Mouse (Mus musculus): ENCODE measurements around the gene Kcns1. TPM values are rescaled to one million over a fixed set of nuclear protein-coding genes. Genes with fewer than 3 reads are reported as not detected.

Kcns1 gene
- polyA plus RNA-seq, 1 experiment from 2014 or later = not detected

- H3K4me1 ChIP-seq = peaks cover 8% of the 10 kb centered on the region; the same call in 1 of the 2 replicates
- no peak for DNase-seq (ENCODE audit: extremely low spot score, low spot score)
- no peak overlapping the region for H3K4me3 ChIP-seq
- peaks cover 35% of the 10 kb centered on the region for H3K36me3 ChIP-seq (replicated peaks)
- 97% methylated on average over 1 of the region's 1 CpGs for whole genome bisulfite sequencing
- no peaks in the 10 kb centered on the region for H3K9me3 ChIP-seq
- H3K27ac ChIP-seq = no peak overlapping the region
- no peaks in the 10 kb centered on the region for H3K27me3 ChIP-seq (ENCODE audit: poor library complexity, severe bottlenecking)
Observed at GRCm38 (mm10) chr2:164135367-164135766, 35.5 kb downstream of the Kcns1 start.

DNA sequence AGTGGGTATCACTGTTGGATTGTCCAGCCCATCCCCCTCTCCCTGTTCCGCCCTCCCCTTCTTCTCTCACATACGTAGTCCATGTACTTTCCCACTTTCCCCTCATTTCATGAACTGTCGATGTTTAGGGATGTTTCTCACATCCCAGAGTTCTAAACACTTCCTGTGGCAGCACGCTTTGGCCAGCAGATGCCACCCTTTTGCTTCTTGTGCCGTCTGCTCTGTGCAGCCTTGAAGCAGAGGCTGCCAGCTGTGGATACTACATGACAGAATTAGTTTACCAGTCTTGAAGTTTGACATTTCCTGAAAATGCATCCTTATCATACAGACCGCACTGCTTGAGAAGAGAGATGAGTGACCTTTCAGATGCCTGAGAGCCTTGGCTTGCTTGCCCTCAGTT is 36.4 kb downstream of the Kcns1 start:
- H3K27me3 ChIP-seq (ENCODE audit: poor library complexity, severe bottlenecking) = no peaks in the 10 kb centered on the region
- H3K4me3 ChIP-seq = no peak overlapping the region
- peaks cover 29% of the 10 kb centered on the region for H3K36me3 ChIP-seq (replicated peaks)
- H3K27ac ChIP-seq = no peak overlapping the region
- DNase-seq (ENCODE audit: extremely low spot score, low spot score) = no peak
- no peaks in the 10 kb centered on the region for H3K9me3 ChIP-seq
- WGBS = 77% methylated on average over 6 of the region's 6 CpGs
- peaks cover 8% of the 10 kb centered on the region; the same call in 1 of the 2 replicates for H3K4me1 ChIP-seq

- peaks cover 4% of the 10 kb centered on the region; the same call in 1 of the 2 replicates for H3K4me1 ChIP-seq
- no peak overlapping the region for H3K27ac ChIP-seq
- H3K27me3 ChIP-seq (ENCODE audit: poor library complexity, severe bottlenecking) = no peaks in the 10 kb centered on the region
- no peaks in the 10 kb centered on the region for H3K9me3 ChIP-seq
- no peak for DNase-seq (ENCODE audit: extremely low spot score, low spot score)
- no peak overlapping the region for H3K4me3 ChIP-seq
- H3K36me3 ChIP-seq (replicated peaks) = peaks cover 32% of the 10 kb centered on the region
- 91% methylated on average over 1 of the region's 1 CpGs for WGBS
Observed at GRCm38 (mm10) chr2:164131586-164131985, 39.3 kb downstream of the Kcns1 start.

GRCm38 (mm10) chr2:164128576-164129411 is 42.1 kb downstream of the Kcns1 start:
- Histone ChIP-seq H3K36me3 (replicated peaks) (peaks cover 36% of the 10 kb centered on the region), H3K4me3 (no peak overlapping the region), H3K9me3 (no peaks in the 10 kb centered on the region), H3K4me1 (no peaks in the 10 kb centered on the region), H3K27ac (no peak overlapping the region), H3K27me3 (ENCODE audit: poor library complexity, severe bottlenecking) (no peaks in the 10 kb centered on the region)
- WGBS = 96% methylated on average over 12 of the region's 12 CpGs
- DNase-seq (ENCODE audit: extremely low spot score, low spot score) = no peak

GRCm38 (mm10) chr2:164127297-164127696 is 43.6 kb downstream of the Kcns1 start:
- Histone ChIP-seq H3K4me1 (no peaks in the 10 kb centered on the region), H3K27me3 (ENCODE audit: poor library complexity, severe bottlenecking) (no peaks in the 10 kb centered on the region), H3K27ac (no peak overlapping the region), H3K9me3 (no peaks in the 10 kb centered on the region), H3K36me3 (replicated peaks) (peaks cover 43% of the 10 kb centered on the region), H3K4me3 (no peak overlapping the region)
- DNase-seq (ENCODE audit: extremely low spot score, low spot score) = no peak
- WGBS = 90% methylated on average over 2 of the region's 2 CpGs

DNA sequence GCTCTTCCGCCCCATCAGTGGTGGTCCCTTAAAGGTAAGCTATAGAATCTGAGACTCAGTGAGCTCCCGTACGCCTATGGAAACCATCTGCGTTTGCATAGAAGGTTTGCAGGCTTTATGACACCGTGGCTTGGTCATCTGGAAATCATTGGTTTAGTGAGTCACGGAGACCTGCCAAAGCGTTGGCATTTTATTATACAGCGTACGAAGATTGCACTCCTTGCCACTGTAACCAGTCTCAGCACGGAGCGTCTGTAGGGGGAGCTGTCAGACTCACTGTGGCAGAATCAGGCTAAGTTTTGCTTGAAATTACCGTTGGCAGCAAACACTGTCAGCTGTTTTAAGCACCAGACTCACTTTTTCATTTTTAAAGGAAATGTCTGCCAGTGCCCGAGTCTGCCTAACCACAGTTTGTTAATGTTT is 44.4 kb downstream of the Kcns1 start:
- Histone ChIP-seq H3K4me3 (no peak overlapping the region), H3K27ac (no peak overlapping the region), H3K36me3 (replicated peaks) (peaks cover 42% of the 10 kb centered on the region), H3K9me3 (no peaks in the 10 kb centered on the region), H3K4me1 (no peaks in the 10 kb centered on the region), H3K27me3 (ENCODE audit: poor library complexity, severe bottlenecking) (no peaks in the 10 kb centered on the region)
- DNase-seq (ENCODE audit: extremely low spot score, low spot score) = no peak
- 90% methylated on average over 13 of the region's 13 CpGs for WGBS

GRCm38 (mm10) chr2:164123169-164123766 is 47.6 kb downstream of the Kcns1 start:
- no peak overlapping the region for H3K4me3 ChIP-seq
- H3K36me3 ChIP-seq (replicated peaks) = peaks cover 55% of the 10 kb centered on the region
- no peaks in the 10 kb centered on the region for H3K27me3 ChIP-seq (ENCODE audit: poor library complexity, severe bottlenecking)
- no peaks in the 10 kb centered on the region for H3K4me1 ChIP-seq
- 83% methylated on average over 5 of the region's 5 CpGs for WGBS
- H3K9me3 ChIP-seq = no peaks in the 10 kb centered on the region
- DNase-seq (ENCODE audit: extremely low spot score, low spot score) = no peak
- no peak overlapping the region for H3K27ac ChIP-seq

GRCm38 (mm10) chr2:164119503-164119902 is 51.4 kb downstream of the Kcns1 start:
- Histone ChIP-seq H3K9me3 (no peaks in the 10 kb centered on the region), H3K36me3 (replicated peaks) (peaks cover 66% of the 10 kb centered on the region), H3K4me1 (no peaks in the 10 kb centered on the region), H3K4me3 (no peak overlapping the region), H3K27ac (no peak overlapping the region), H3K27me3 (ENCODE audit: poor library complexity, severe bottlenecking) (no peaks in the 10 kb centered on the region)
- DNase-seq (ENCODE audit: extremely low spot score, low spot score) = no peak
- WGBS = 95% methylated on average over 6 of the region's 6 CpGs

- DNase-seq (ENCODE audit: extremely low spot score, low spot score) = no peak
- H3K36me3 ChIP-seq (replicated peaks) = peaks cover 60% of the 10 kb centered on the region
- 90% methylated on average over 10 of the region's 10 CpGs for WGBS
- H3K27me3 ChIP-seq (ENCODE audit: poor library complexity, severe bottlenecking) = no peaks in the 10 kb centered on the region
- no peaks in the 10 kb centered on the region for H3K4me1 ChIP-seq
- H3K27ac ChIP-seq = no peak overlapping the region
- H3K4me3 ChIP-seq = no peak overlapping the region
- H3K9me3 ChIP-seq = no peaks in the 10 kb centered on the region
Observed at GRCm38 (mm10) chr2:164115531-164115930, 55.4 kb downstream of the Kcns1 start.

- Histone ChIP-seq H3K27ac (no peak overlapping the region), H3K4me1 (no peaks in the 10 kb centered on the region), H3K4me3 (no peak overlapping the region), H3K27me3 (ENCODE audit: poor library complexity, severe bottlenecking) (no peaks in the 10 kb centered on the region), H3K36me3 (replicated peaks) (peaks cover 51% of the 10 kb centered on the region), H3K9me3 (no peaks in the 10 kb centered on the region)
- WGBS = 93% methylated on average over 6 of the region's 6 CpGs
- no peak for DNase-seq (ENCODE audit: extremely low spot score, low spot score)
Observed at GRCm38 (mm10) chr2:164114051-164114450, 56.9 kb downstream of the Kcns1 start.

Other genes starting within 250 kb of the Kcns1 start
- gene Ywhab, start 176.2 kb downstream of the Kcns1 start, polyA plus RNA-seq (2016; fragmentation: Nextera tagmentation; extraction: Ambion mirVana) = 308 and 317 TPM in 2 replicates
- 1.5 and 1.6 TPM in 2 replicates for gene Pabpc1l, start 145.7 kb downstream of the Kcns1 start, polyA plus RNA-seq (2016; fragmentation: Nextera tagmentation; extraction: Ambion mirVana)
- gene Stk4, start 100.8 kb downstream of the Kcns1 start, polyA plus RNA-seq (2016; fragmentation: Nextera tagmentation; extraction: Ambion mirVana) = 38.8 and 39.8 TPM in 2 replicates
- 59.4 and 59.9 TPM in 2 replicates for gene Tomm34, start 99.9 kb downstream of the Kcns1 start, polyA plus RNA-seq (2016; fragmentation: Nextera tagmentation; extraction: Ambion mirVana)
- gene Wfdc5, start 11.6 kb upstream of the Kcns1 start, polyA plus RNA-seq (2016; fragmentation: Nextera tagmentation; extraction: Ambion mirVana) = not detected in 2 replicates
- gene Wfdc12, start 19.5 kb upstream of the Kcns1 start, polyA plus RNA-seq (2016; fragmentation: Nextera tagmentation; extraction: Ambion mirVana) = not detected in 2 replicates
- not detected in 2 replicates for gene Wfdc15a, start 29.0 kb upstream of the Kcns1 start, polyA plus RNA-seq (2016; fragmentation: Nextera tagmentation; extraction: Ambion mirVana)
- not detected in 2 replicates for gene Wfdc15b, start 50.5 kb upstream of the Kcns1 start, polyA plus RNA-seq (2016; fragmentation: Nextera tagmentation; extraction: Ambion mirVana)
- not detected in 2 replicates for gene Svs2, start 67.4 kb upstream of the Kcns1 start, polyA plus RNA-seq (2016; fragmentation: Nextera tagmentation; extraction: Ambion mirVana)
- gene Svs3b, start 85.5 kb upstream of the Kcns1 start, polyA plus RNA-seq (2016; fragmentation: Nextera tagmentation; extraction: Ambion mirVana) = not detected in 2 replicates
- gene Svs4, start 107.3 kb upstream of the Kcns1 start, polyA plus RNA-seq (2016; fragmentation: Nextera tagmentation; extraction: Ambion mirVana) = not detected in 2 replicates
- not detected in 2 replicates for gene Svs3a, start 118.2 kb upstream of the Kcns1 start, polyA plus RNA-seq (2016; fragmentation: Nextera tagmentation; extraction: Ambion mirVana)
- not detected in 2 replicates for gene Svs6, start 145.6 kb upstream of the Kcns1 start, polyA plus RNA-seq (2016; fragmentation: Nextera tagmentation; extraction: Ambion mirVana)
- gene Svs5, start 161.6 kb upstream of the Kcns1 start, polyA plus RNA-seq (2016; fragmentation: Nextera tagmentation; extraction: Ambion mirVana) = not detected in 2 replicates
- 0.22 and 0.36 TPM in 2 replicates for gene Slpi, start 218.0 kb upstream of the Kcns1 start, polyA plus RNA-seq (2016; fragmentation: Nextera tagmentation; extraction: Ambion mirVana)
- not detected in 2 replicates for gene Rbpjl, start 232.0 kb upstream of the Kcns1 start, polyA plus RNA-seq (2016; fragmentation: Nextera tagmentation; extraction: Ambion mirVana)
- not detected in 2 replicates for gene Matn4, start 234.0 kb upstream of the Kcns1 start, polyA plus RNA-seq (2016; fragmentation: Nextera tagmentation; extraction: Ambion mirVana)

Data from forebrain, embryonic 10.5 days (tissue).